Mouse (Mus musculus): ENCODE data around the gene Acpp.

Gene Acpp

DNA sequence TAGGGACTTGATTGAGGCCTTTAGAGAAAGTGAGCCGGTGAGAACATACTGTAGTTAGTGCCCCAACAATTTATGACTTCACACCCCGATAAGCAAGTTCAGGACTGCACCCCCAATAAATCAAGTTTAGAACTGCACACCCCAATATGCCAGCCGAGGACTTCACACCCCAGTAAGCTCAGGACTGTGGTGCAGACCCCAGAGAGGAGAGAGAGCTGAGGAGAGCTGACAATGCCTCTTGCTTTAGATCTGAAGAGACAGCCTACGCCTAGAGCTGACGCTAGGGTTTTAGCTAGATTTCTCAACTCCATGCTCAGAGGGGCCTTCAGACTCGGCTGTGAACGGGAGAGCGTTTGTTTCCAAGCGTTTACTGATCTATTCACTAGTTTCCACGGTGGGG lies 32.7 kb downstream of the Acpp start:
- DNase-seq (ENCODE audit: low spot score in 2 of 2), result no peak

DNA sequence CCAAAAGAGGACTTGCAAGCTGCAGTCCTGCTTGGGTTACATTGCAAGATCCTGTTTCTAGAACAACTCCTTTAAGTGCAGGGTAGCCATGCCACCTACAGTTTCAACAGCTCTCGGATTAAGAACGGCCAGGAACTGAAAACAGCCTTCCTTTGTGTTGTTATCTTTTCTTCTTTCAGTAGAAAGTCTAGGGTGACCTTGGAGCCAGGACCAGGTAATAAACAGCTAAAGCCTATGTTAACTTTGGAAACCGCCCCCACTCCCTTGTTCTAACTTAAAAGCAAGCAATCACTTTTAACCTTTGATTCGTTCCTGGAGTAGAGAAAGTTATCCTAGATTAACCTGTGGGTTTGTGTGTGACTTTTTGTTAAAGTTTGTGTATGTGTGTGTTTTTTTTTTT lies 33.2 kb downstream of the Acpp start:
- no peak for DNase-seq (ENCODE audit: low spot score in 2 of 2)

DNA sequence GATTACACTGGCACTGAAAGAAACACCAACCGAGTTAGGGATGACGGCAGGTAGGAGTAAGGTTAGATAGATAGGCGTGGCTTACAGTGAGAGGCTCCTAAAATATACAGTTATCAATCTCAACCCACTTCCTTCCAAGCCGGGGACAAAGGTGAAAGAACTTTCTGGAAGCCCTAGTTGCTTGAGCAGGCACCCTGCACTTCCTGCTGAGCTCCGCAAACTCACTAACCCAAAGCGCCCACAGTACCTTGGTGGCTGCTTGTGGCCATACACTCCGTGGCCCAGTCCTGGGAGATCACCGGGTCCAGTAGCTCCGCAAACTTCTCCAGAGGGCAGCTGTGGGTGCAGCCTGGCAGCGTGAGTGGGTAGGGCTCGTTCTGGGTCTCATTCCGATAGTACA lies 37.0 kb downstream of the Acpp start:
- no peak for DNase-seq (ENCODE audit: low spot score in 2 of 2)

DNA sequence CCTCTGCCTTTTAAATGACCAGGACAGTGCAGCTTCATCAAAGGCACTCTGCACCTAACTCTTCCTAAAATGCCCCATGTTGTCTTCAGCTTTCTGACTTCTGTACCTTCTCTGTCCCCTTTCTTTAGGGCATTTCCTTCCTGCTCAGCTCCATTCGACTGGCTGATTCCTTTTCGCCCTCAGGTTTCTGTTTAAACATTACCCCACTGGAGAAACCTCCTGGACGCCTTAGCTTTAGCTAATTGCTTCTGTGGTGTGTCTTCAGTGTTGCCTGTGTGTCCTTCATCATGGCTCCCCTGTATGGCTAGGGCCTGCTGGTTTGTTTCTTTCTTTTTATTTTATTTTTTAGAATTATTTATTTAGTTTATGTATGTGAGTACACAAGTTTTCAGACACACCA lies 40.5 kb downstream of the Acpp start:
- DNase-seq (ENCODE audit: low spot score in 2 of 2), result no peak

DNA sequence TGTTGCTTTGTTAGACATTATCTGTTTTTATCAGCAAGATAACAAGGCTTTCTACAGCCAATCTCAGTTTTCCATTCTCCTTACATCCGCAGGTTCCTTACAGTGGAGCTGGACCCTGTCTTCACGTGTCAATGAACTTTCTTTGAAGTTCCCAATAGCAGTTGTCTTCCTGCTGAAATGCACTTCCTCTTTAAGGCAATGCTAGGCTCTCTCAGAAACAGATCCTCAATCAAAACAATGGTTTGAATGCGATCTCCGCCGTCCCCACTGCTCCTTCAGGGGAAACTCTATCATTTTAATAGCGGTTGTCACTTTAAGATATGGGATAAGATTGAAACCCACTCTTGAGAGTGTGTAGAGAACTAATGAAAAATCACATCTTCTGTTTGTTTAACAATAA lies 52.6 kb downstream of the Acpp start:
- DNase-seq (ENCODE audit: low spot score in 2 of 2), result no peak

DNA sequence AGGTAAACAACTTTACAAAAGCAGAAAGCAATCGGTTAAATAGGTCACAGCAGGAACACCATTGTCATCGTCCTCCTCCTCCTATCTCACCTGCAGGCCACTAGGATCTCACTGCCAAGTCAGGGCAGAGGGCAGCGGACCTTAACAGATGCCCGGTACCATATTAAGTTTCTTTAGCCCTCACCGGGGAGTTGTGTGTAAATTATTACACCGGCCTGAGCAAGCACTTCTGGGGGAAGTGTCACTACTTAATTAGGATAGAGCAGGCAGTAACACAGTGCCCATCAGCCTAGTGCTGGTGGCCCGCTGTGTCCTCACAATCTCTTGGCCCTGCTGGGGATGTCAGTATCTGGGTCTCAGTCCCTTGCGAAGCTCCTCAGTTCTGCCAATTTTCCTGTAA lies 55.0 kb downstream of the Acpp start:
- no peak for DNase-seq (ENCODE audit: low spot score in 2 of 2)

DNA sequence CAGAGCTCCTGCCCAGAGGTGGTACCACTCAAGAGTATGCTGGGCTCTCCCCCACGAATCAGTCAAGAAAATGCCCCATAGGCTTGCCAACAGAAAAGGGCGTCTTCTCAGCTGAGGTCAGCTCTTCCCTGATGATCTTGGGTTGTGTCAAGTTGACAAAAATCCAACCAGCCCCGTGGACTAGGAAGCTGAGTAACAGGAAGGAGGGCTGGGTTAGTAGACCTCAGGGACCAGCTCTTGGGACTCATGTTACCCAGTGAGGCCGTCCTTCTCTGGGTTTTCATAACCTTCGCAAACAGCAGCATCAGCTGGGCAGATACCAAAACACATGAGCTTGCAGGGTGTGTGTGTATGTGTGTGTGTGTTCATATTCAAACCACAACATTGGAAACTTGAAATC lies 55.8 kb downstream of the Acpp start:
- no peak for DNase-seq (ENCODE audit: low spot score in 2 of 2)

DNA sequence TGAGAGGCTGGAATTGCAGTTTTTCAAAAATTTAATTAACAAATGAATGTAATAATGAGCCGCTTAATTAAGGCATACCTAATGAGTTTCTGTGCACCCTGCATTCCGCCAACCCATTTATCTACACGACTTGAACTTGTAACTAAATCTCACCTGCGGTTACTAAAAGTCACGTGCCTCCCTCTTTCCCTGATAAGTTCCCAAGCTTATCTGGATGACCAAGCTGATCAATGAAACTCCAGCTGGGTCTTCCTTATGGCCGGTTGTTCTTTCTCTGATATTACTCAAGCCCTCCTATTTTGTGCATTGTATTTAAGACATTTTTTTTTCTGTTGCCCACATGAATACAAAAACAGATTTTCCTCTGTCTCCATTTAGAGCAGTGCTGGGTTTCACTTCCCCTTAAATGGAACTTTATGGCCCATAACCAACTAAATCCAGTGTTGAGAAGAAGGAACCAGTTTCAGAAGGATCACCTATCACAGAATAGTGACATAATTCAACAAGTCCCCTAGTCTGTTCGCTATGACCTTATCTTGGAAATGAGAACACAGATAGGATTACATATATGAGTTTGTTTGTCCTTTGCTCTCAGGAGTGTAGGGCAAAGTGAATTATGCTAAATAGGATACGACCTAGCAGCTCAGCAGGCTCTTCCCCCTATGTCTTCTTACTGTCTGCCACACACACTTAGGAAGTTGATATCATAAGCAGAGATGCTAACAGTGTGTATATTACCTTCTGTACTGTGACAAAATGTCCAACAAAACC lies 56.6 kb downstream of the Acpp start:
- DNase-seq (ENCODE audit: low spot score in 2 of 2), result no peak

DNA sequence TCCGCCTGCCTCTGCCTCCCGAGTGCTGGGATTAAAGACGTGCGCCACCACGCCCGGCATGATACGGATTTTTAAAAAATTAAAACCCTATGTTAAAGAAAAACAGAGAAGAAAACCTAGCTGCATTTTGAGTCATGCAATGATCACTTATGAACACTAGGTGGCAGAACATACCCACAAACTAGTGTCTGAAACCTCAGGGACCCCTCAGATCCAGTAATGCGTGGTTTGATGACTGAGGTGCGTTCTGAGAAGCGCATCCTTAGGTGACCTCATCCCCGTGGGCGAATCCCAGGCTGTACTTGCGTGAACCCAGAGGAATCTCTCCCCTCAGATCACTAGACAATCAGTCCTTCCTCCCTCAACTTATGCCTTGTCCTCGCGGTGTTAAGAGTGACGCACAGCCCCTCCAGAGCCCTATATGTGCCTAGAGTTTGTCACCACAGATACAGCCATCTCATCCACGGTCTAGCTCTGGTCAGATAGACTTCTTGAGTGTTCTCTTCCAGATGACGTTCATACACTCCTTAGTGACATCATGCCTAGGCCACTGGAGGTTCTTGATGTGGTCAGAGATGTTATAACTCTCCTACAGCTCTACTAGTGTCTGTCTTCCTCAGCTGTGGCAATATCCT lies 59.9 kb downstream of the Acpp start:
- no peak for DNase-seq (ENCODE audit: low spot score in 2 of 2)

DNA sequence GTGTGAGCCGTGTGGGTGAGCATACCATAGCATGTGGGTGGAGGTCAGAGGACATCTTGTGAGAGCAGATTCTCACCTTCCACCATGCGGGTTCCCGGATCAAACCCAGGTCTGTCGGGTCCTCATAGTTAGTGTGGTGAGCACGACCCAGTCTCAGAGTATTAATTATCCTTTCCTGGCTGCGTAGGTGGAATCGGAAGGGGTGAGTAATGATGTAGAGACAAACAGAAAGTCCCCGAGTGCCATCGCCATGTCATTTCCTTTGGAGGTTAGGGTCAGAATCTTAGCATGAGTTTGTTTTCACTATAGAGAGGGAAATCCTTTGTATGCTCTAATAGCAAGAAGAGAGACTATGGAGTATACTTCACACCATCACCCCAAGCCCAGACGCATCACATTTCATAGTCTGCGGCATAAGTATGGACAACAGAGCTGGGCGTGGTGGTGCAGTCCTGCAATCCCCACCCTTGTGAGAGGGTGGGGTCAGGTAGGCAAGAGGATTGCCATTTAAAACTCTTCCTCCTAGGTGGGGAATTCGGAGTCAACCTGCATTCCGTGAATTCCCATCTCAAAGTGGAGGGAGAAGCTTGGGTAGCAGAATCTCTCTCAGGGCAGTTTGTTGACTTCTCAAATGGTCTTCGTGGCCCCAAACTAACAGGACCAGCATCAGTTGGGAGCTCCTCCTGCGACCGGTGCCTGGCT lies 62.3 kb downstream of the Acpp start:
- no peak for DNase-seq (ENCODE audit: low spot score in 2 of 2)

DNA sequence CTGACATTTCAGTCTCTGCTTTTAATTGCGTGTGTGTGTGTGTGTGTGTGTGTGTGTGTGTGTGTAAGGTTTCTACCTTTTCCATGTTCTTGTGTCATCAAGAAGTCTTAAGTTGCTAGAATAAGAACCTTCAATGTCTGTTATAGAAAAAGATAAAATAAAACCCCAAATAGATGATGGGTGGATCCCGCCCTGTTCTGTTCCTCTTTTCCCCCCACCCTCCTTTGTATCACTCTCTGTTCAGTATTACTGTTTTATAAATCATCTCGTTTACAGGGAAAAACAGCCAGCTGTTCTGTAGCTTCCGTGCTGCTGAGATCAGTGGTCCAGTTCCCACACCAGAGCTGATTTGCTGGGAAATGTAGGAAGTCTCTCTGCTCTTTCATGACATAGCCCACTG lies 65.5 kb downstream of the Acpp start:
- no peak for DNase-seq (ENCODE audit: low spot score in 2 of 2)

DNA sequence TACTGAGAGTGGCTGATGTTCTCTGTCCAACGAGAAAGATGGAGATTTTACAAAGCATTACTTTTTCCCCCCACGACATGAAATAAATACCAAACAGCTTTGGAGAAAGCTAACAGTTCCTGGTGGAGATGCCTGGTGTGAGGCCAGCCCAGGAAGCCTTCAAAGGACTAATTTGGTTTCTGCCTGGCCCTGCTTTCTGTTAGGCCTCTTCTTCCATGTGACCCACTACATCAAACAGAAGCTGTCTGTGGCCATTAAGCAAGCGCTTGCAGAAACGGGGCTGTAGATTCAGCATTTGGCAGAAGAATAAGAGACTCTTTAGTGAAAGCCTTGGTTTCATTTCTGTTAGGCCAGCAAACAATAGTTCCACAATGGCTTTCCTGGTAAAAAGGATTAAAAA lies 65.9 kb downstream of the Acpp start:
- DNase-seq (ENCODE audit: low spot score in 2 of 2), result no peak

DNA sequence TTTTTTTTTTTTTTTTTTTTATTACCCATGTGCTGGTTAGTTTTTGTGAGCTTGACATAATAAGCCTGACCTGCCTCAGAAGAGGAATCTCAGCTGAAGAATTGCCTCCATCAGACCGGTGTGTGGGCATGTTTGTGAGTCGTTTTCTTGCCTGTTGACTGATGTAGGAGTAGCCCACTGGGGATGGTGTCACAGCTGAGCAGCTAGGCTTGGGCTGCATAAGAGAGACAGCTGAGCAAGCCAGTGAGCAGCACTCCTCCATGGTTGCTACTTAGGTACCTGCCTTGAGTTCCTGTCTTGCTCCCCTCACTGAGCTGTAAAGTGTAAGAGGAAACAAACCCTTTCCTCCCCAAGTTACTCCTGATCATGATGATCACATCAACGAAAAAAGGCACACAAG lies 67.6 kb downstream of the Acpp start:
- DNase-seq (ENCODE audit: low spot score in 2 of 2), result no peak

DNA sequence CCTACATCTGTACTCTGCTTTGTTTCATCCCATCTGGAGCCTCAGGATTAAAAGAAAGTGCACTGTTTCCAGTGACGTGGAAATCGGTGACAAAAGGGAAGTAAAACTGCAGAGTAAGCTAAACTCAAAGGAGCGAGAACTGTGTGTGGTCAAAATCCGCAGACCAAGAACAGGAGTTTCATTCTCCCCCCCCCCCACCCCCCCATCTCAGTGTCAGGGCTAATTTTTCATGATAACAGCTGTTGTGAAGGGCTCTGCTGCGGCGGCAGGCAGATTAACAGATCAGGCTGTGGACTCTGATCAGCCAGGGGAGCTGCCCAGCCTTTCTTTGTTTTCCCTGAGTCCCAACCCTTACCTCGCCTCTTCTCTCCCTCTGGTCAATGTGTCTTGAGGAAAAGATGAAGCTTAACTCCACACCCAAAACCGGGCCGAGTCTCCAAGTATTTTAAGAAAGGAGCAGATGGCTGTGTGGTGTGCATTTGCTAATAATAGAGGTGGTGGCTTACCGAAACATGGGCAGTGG lies 68.1 kb downstream of the Acpp start:
- DNase-seq (ENCODE audit: low spot score in 2 of 2), result no peak

DNA sequence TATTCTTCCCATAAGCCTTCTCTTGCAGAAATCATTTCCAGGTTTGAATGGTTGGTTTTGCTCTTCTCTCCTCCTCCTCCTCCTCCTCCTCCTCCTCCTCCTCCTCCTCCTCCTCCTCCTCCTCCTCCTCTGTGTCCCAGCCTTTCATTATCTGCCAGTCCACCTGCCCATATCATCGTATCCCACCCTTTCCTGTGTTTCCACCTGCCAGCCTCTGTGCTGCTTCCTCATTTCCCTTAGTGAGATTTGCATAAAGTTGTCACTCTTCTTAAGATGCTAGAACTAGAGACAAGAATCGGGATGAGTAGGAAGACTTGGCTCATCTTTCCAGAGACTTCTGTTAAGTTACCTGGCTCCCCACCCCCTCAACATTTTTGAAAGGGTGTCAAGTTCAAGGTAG lies 73.0 kb downstream of the Acpp start:
- no peak for DNase-seq (ENCODE audit: low spot score in 2 of 2)

DNA sequence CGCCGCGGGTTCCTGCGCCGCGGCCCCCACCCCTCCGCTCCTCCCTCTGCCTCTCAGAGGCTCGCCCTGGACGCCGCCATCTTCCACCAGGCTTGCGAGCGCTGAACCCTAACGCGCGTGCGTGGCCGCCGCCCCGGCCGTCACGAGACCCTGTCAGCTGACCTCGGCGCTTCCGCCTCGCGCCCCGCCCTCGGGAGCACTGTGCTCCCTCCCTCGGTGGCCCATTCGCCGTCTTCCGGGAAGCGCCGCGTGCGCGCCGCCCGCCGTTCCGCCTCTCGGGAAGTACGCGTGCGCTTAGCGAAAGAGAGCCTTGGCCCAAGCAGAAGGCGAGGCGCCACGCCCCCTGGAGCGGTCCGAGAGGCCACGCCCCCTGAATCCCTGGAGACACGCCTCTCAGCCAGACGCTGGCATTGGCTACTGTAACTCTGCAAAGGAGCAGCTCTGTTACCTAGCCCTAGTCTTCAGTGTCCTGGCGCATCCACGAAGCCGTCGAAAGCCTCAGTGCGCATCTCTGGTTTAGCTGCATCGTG lies 74.7 kb downstream of the Acpp start, which contains the start of gene Dnajc13:
Gene Dnajc13, minus strand, starts transcription at position 108 of the 530 bp plus-strand sequence.
- DNase-seq (ENCODE audit: low spot score in 2 of 2), result peak; percentile 98 to 99

DNA sequence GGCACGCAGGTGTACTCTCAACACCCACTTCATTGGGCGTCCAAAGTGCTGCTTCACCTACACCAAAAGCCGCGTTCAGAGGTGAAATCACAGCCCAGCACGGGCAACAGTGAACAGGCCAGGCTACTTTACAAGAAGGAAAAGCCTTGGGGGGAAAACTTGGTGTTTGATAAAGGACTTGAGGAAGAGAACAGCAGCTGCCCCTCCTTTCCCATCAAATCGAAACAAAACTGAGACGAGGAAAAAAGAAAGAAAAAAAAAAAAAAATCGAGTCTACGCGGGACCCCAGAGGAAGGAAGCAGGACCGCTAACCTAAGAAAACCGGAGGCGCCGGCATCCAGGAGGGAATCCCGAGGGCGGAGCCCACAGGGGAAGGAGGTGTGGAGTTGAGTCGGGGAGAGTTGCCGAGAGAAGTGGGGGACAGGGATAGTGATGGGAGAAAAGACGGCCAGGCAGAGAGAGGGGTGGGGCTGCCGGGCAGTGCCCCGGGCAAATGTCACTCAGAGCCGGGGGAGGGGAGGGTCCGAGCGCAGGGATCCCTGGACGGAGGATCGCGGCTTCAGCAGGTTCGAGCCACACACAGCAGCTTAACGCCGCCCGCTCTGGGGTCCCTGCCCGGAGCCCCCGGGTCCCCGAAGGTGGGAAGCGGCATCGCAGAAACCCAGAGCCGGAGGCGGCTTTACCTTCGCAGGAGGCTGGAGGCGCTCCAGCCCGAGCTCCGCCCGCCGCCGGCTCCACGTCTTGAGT lies 75.4 kb downstream of the Acpp start:
- no peak for DNase-seq (ENCODE audit: low spot score in 2 of 2)

DNA sequence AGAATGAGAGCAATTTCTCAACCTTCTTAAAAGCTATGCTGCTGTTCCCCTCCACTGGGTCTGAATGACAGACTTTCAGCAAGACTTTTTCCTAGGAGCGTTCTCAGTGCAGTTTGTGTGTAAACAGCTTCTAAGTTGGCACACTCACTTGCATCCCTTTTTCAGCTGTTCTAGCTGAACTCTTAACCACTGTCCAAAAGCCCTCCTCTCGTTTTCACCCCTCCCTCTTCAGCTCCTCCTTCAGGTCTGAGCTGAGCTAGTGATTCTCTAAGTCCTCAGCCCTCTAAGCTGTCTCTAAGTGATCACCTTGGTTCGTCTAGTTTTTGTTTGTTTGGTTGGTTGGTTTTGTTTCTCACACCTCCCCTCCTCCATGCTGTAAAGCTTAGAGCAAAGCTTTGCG lies 77.2 kb downstream of the Acpp start:
- DNase-seq (ENCODE audit: low spot score in 2 of 2), result no peak

DNA sequence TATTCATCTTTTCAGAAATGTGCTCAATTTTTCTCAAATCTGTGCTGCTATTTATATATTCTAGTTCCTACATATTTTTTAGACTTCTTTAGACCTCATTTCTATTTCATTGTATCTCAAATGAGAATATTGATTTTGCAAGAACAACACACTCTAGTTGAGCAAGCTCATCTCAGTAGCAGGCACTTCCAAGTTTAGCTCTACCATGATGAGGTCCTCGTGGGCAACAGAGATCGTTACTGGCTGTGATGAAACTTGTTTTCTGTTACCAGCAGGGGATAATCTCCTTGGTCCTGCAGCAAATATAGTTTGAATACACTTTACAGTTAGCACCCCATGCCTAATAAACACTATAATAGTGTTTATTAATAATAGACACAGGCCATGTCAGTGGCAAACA lies 81.5 kb downstream of the Acpp start:
- DNase-seq (ENCODE audit: low spot score in 2 of 2), result no peak

DNA sequence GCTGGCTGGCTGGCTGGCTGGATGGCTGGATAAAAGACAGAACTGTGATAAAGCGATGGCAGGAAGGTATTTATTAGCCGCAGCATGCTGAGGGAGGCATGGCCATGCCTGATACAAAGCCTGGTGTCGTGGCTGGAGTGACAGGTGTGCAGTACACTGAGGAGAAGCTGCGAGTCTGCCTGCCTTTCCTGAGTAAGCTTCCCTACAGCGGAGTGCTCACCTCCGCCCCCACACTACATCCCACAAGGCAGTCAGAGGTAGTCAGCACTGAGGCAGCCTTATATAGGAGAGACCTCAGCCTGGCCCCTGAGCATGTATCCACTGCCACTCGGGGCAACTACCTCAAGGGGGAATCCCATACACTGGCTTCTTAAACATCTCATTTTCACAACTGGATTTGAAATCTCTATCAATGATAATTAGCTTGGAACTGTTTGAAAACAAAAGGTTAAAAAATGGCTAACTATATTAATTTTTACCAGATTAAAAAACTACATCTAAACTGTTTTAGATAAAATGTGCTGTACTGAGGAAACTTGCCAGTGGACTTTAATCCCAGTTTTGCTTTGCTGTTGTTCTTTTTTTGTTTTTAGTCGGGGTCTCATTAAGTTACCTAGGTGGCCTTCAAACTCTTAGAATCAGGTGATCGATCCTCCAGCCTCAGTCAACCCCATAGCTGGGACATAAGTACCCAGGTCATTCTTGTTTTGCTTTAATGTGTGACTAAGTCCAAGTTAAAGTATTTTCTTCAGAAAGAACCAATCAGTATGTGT lies 83.0 kb downstream of the Acpp start:
- no peak for DNase-seq (ENCODE audit: low spot score in 2 of 2)

DNA sequence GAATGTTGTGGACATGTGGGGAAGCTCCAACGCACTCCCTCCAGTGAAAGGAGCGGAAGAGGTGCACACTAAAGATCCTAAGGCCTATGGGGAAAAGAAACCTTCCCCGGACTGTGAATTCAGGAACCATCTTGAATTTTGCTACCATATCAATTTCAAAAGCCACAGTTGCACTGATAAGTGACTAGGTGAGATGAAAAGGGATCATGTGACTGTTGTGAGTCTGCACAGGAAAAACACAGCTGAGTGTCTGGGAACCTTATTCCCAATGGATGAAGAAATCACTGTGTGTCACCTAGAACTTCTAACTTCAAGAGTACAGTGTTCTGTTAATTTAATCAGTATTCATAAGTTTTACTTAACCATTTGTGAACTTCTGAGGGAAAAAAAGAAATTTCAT lies 84.9 kb downstream of the Acpp start:
- no peak for DNase-seq (ENCODE audit: low spot score in 2 of 2)

Data from urinary bladder, postnatal 4 days (tissue).